Mouse (Mus musculus) embryonic fibroblast, embryonic 13.5 days (primary cell): ENCODE measurements around the gene Tgm5. TPM values are rescaled to one million over a fixed set of nuclear protein-coding genes. Genes with fewer than 3 reads are reported as not detected.
A peak's percentile ranks its signal among the peaks of the same experiment; 100 is the strongest.
"Not testable (repeated sequence)": the region's sequence is repeated elsewhere in the genome, so short reads cannot be mapped to it uniquely, and the experiment has no call there.

Experiments used
- H3K27ac ChIP-seq: 2 replicates; pipeline ENCODE4 v1.5.1; 2012; ENCODE audit warnings: low read length, control low read depth, inconsistent platforms; ENCODE audit not compliant: insufficient read depth
- H3K4me1 ChIP-seq: 2 replicates; pipeline ENCODE4 v1.6.1; 2011; ENCODE audit warnings: low read length; ENCODE audit not compliant: control insufficient read depth, insufficient read depth
- H3K4me3 ChIP-seq: 2 replicates; pipeline ENCODE4 v1.5.1; 2011; ENCODE audit warnings: mild to moderate bottlenecking, control low read depth, low read length; ENCODE audit not compliant: insufficient read depth
- CTCF ChIP-seq: IDR thresholded peaks from 2 replicates; pipeline ENCODE4 v1.5.1; 2011; ENCODE audit warnings: mild to moderate bottlenecking, control low read depth, low read length, moderate library complexity, borderline replicate concordance; ENCODE audit not compliant: insufficient read depth
- POLR2A ChIP-seq: IDR thresholded peaks from 2 replicates; pipeline ENCODE4 v1.6.1; 2011; ENCODE audit warnings: low read depth, mild to moderate bottlenecking, control low read depth, low read length, moderate library complexity
- polyA plus RNA-seq: library from polyadenylated mRNA; stranded (reverse); fragments of >200 nt; gene quantifications from 2 replicates; pipeline ENCODE4 v1.2.4, GENCODE M21; 2011; ENCODE audit warnings: low read depth; ENCODE audit not compliant: missing spikeins, insufficient read length

Gene Tgm5
- not detected in 2 replicates for polyA plus RNA-seq

DNA sequence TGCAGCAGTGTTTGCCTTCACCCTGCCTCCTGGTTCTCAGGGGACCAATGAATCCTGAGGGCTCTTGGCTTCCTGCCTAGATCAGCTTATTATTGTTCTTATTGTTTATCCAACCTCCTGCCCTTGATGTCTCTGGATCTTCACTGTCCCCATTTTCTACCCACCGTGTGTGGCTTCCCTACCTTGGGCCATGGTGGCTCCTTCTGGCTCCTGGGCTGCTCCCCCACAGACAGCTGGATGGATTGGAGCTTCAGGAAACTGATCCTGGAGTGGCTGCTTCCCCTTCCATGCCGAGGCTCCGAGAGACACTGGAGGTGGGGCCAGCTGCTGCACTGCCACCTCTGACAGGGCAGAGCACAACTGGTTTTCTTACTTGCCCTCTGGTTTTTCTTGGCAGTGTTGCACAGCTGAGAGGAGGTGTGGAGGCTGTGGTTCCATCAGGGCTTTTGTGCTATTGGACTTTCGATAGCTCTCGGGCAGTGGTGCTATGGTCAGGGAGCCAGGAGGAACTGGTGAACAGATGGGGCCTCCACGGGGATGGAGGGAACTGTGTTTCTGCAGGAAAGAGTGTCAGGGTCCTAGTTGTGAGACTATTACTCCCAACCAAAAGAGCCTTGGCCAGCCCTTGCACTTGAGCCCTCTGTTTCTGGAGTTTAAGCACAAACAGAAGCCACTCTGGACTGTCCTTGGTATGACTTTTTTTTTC, at the start of gene Tgm5:
Gene Tgm5 (minus strand): TSS at position 362 of the 706 bp plus-strand sequence.
- H3K4me1 ChIP-seq: no peaks in the 10 kb centered on the region
- TF ChIP-seq POLR2A (no peak), CTCF (no peak)

GRCm38 (mm10) chr2:121132822-121133221, 47.2 kb upstream of the Tgm5 start:
- no peak overlapping the region for H3K27ac ChIP-seq
- H3K4me3 ChIP-seq: no peak overlapping the region
- TF ChIP-seq POLR2A (no peak), CTCF (no peak)
- no peaks in the 10 kb centered on the region for H3K4me1 ChIP-seq

More for the DNA sequence above, at the start of gene Tgm5:
- no peak within 1 kb of the TSS for H3K27ac ChIP-seq
- H3K4me3 ChIP-seq: no peak within 1 kb of the TSS

DNA sequence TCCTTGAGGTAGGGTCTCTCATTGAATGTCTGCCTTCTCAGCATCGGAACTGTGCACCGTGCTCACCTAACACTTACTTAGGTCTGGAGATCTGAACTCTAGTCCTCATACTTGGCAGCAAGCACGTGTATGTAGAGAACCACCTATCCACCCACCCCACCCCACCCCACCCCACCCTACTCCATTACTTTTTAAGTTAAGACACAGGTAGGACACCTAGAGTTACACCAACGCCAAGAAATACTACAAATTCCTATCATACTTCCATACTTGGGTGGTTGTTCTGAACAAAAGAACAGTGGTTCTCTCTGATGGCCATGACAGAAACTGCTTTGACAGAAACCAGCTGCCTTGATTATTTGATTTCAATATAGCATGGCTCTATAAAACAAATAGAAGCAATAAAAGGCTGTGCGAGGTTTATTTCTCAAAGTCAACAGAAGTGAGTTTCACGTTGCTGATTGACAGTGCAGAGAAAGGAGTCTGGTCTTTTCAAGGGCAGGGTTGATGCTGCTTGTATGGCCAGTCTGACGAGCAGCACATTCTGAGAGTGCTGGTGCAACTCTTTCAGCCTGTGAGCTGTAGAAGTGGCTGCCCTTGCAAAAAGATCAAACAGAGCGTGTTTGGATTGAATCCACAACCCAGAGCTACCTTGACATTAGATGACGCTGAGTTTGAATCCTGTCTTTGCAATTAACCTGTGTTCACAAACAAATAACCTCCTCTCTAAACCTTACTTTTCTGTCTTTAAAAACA, 43.4 kb upstream of the Tgm5 start:
- Histone ChIP-seq H3K27ac (no peak overlapping the region), H3K4me1 (no peaks in the 10 kb centered on the region), H3K4me3 (no peak overlapping the region)
- TF ChIP-seq POLR2A (no peak), CTCF (no peak)

GRCm38 (mm10) chr2:121127536-121127935, 41.9 kb upstream of the Tgm5 start:
- Histone ChIP-seq H3K4me1 (no peaks in the 10 kb centered on the region), H3K27ac (no peak overlapping the region), H3K4me3 (no peak overlapping the region)
- TF ChIP-seq CTCF (no peak), POLR2A (no peak)

- H3K4me1 ChIP-seq, H3K4me3 ChIP-seq, H3K27ac ChIP-seq: not testable (repeated sequence)
Measured at GRCm38 (mm10) chr2:121126302-121126701, 40.7 kb upstream of the Tgm5 start.

DNA sequence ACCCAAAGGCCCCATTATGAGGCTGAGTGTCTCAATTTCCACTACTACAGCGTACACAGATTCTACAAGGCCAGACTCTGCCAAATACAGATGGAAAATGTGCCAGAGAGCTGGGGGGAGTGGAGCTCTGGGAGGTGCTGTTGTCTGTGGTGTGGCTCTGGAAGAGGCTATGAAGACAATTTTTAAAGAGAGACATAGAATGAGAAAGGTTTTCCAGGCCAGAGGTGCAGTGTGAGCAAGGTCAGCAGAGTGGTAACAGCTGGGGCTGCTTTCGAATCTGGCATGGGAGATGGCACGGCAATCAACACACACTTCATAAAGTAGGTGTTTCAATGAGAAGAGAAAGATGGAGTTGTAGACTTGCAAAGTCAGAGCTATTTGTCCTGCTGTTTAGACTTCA, 33.6 kb upstream of the Tgm5 start:
- H3K27ac ChIP-seq: no peak overlapping the region
- H3K4me3 ChIP-seq: no peak overlapping the region
- no peaks in the 10 kb centered on the region for H3K4me1 ChIP-seq
- TF ChIP-seq POLR2A (no peak), CTCF (no peak)

DNA sequence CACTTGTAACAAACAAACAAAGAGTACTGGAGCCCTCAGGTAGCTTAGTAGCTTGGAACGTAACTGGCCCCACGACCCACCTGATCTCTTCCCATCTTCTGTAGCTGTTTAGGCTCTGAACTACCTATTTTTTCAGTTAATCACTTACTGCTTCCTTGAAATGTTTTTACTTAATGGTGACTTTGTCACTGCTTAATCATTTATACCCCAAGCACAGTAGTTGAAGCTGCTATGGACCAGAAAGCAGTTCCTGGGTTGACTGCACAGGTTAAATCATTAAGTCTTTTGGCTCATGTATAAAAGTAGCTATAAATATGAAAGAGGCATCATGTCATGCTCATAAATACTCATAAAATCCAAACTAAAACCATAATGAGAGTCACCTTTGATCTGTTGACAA, 29.8 kb upstream of the Tgm5 start:
- TF ChIP-seq CTCF: no peak
- no peak for TF ChIP-seq POLR2A
- Histone ChIP-seq H3K4me3 (no peak overlapping the region), H3K27ac (no peak overlapping the region), H3K4me1 (no peaks in the 10 kb centered on the region)

DNA sequence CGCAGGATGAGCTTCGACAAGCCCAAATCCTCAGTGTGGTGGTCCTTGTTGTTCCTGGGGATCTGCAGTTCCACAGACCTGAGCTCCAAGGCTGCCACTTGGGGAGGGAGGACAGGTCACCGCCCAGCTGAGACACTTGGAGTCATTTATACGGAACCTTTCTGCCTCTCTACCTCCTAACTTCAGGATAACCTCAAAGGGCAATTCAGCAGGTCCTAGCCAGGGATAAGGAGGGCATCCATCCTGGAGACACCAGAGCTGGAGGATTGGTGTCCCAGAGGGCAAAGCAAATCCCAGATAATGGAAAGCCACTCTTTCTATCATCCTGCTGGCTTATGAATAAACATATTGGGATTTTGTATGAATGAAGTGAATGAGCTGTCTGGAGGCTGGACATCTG, 24.1 kb upstream of the Tgm5 start, which contains the start of gene Tgm7:
Gene Tgm7 (minus strand): TSS at position 101 of the 400 bp plus-strand sequence.
- TF ChIP-seq POLR2A (no peak), CTCF (no peak)
- Histone ChIP-seq H3K27ac (no peak within 1 kb of the TSS), H3K4me1 (no peaks in the 10 kb centered on the region), H3K4me3 (no peak within 1 kb of the TSS)

- no peak overlapping the region for H3K4me3 ChIP-seq
- H3K27ac ChIP-seq: no peak overlapping the region
- H3K4me1 ChIP-seq: no peaks in the 10 kb centered on the region
- TF ChIP-seq POLR2A: no peak
- no peak for TF ChIP-seq CTCF
Measured at GRCm38 (mm10) chr2:121105940-121106339, 20.3 kb upstream of the Tgm5 start.

DNA sequence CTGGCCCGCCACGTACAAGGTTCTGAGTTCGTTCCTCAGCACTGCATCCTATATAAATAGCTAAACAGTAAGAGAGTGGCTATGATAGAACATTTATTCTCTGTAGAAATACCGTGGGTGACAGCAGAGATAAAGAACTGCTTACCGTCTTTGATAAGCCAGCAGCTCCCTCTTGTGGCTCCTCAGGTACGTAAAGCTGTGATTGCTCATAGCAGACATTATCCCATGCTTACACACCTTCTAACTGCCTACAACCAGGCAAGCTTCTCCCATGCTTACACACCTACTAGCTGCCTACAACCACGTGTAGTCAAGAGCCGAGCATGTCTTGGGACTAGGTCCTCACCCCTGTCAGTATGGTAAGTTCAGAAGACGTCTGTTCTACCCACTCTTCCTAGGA, 16.4 kb upstream of the Tgm5 start:
- no peak for TF ChIP-seq POLR2A
- peak; percentile 40; the same call in 1 of the 2 replicates for TF ChIP-seq CTCF
- no peaks in the 10 kb centered on the region for H3K4me1 ChIP-seq
- no peak overlapping the region for H3K4me3 ChIP-seq
- no peak overlapping the region for H3K27ac ChIP-seq
